Mouse (Mus musculus): ENCODE data around the gene Nacc2. TPM values are rescaled to one million over a fixed set of nuclear protein-coding genes. Genes with fewer than 3 reads are reported as not detected.

Nacc2 gene
- polyA plus RNA-seq, 1 experiment, result 15.0 TPM

- Histone ChIP-seq H3K36me3 (ENCODE audit: control insufficient read depth, insufficient read depth) (peaks cover 2% of the 10 kb centered on the region), H3K79me2 (ENCODE audit: control insufficient read depth, insufficient read depth) (no peaks in the 10 kb centered on the region), H3K4me3 (no peak overlapping the region), H3K27me3 (ENCODE audit: control insufficient read depth, insufficient read depth, insufficient read length) (no peaks in the 10 kb centered on the region), H3ac (ENCODE audit: control insufficient read depth, insufficient read length) (no peak overlapping the region), H3K4me2 (ENCODE audit: low read depth) (no peak overlapping the region)
- TF ChIP-seq POLR2AphosphoS2 (IDR thresholded peaks at IDR 0.05; ENCODE audit: insufficient read length, low read depth) (no peak), SRF (IDR thresholded peaks at IDR 0.05; ENCODE audit: control insufficient read depth, insufficient read length, low read depth) (no peak), USF1 (IDR thresholded peaks at IDR 0.05; ENCODE audit: low read depth) (no peak), E2F4 (IDR thresholded peaks at IDR 0.05; ENCODE audit: insufficient read depth) (no peak), MAX (IDR thresholded peaks at IDR 0.05; ENCODE audit: low read depth) (no peak), MYOD1 (IDR thresholded peaks at IDR 0.05; ENCODE audit: control insufficient read depth in 1 of 3, insufficient read length in 2 of 3, low read depth in 2 of 3) (no peak), MYOG (IDR thresholded peaks at IDR 0.05; ENCODE audit: control insufficient read depth in 1 of 3, insufficient read depth in 1 of 3, insufficient read length in 2 of 3, low read depth in 2 of 3) (no peak)
These were observed 60.1 kb downstream of the Nacc2 start for GRCm38 (mm10) chr2:26062742-26063427.

GRCm38 (mm10) chr2:26062241-26062640 lies 60.8 kb downstream of the Nacc2 start:
- Histone ChIP-seq H3ac (ENCODE audit: control insufficient read depth, insufficient read length) (no peak overlapping the region), H3K27me3 (ENCODE audit: control insufficient read depth, insufficient read depth, insufficient read length) (no peaks in the 10 kb centered on the region), H3K79me2 (ENCODE audit: control insufficient read depth, insufficient read depth) (no peaks in the 10 kb centered on the region), H3K4me3 (no peak overlapping the region), H3K36me3 (ENCODE audit: control insufficient read depth, insufficient read depth) (peaks cover 4% of the 10 kb centered on the region), H3K4me2 (ENCODE audit: low read depth) (no peak overlapping the region)
- TF ChIP-seq USF1 (IDR thresholded peaks at IDR 0.05; ENCODE audit: low read depth), result no peak
- TF ChIP-seq MYOD1 (IDR thresholded peaks at IDR 0.05; ENCODE audit: control insufficient read depth in 1 of 3, insufficient read length in 2 of 3, low read depth in 2 of 3), result no peak
- TF ChIP-seq TCF12 (IDR thresholded peaks at IDR 0.05; ENCODE audit: insufficient read depth, poor library complexity, severe bottlenecking), result no peak
- TF ChIP-seq TCF3 (IDR thresholded peaks at IDR 0.05; ENCODE audit: insufficient read length, low read depth), result no peak
- no peak for TF ChIP-seq POLR2AphosphoS2 (IDR thresholded peaks at IDR 0.05; ENCODE audit: insufficient read length, low read depth)
- TF ChIP-seq CEBPB (IDR thresholded peaks at IDR 0.05; ENCODE audit: insufficient read depth, poor library complexity, severe bottlenecking), result no peak
- TF ChIP-seq REST (IDR thresholded peaks at IDR 0.05; ENCODE audit: insufficient read depth, insufficient read length), result no peak
- no peak for TF ChIP-seq MYOG (IDR thresholded peaks at IDR 0.05; ENCODE audit: control insufficient read depth in 1 of 3, insufficient read depth in 1 of 3, insufficient read length in 2 of 3, low read depth in 2 of 3)
- no peak for TF ChIP-seq POLR2A (IDR thresholded peaks at IDR 0.05; ENCODE audit: insufficient read length, low read depth)
- TF ChIP-seq SRF (IDR thresholded peaks at IDR 0.05; ENCODE audit: control insufficient read depth, insufficient read length, low read depth), result no peak
- TF ChIP-seq MAX (IDR thresholded peaks at IDR 0.05; ENCODE audit: low read depth), result no peak
- no peak for TF ChIP-seq E2F4 (IDR thresholded peaks at IDR 0.05; ENCODE audit: insufficient read depth)

GRCm38 (mm10) chr2:26061018-26061666 lies 61.9 kb downstream of the Nacc2 start:
- TF ChIP-seq MYOG (IDR thresholded peaks at IDR 0.05; ENCODE audit: control insufficient read depth in 1 of 3, insufficient read depth in 1 of 3, insufficient read length in 2 of 3, low read depth in 2 of 3) (peak in 2 of 3 experiments; percentile 13 to 65), POLR2AphosphoS2 (IDR thresholded peaks at IDR 0.05; ENCODE audit: insufficient read length, low read depth) (no peak), E2F4 (IDR thresholded peaks at IDR 0.05; ENCODE audit: insufficient read depth) (no peak), MYOD1 (IDR thresholded peaks at IDR 0.05; ENCODE audit: control insufficient read depth in 1 of 3, insufficient read length in 2 of 3, low read depth in 2 of 3) (no peak)
- H3K36me3 ChIP-seq (ENCODE audit: control insufficient read depth, insufficient read depth), result peaks cover 4% of the 10 kb centered on the region

GRCm38 (mm10) chr2:26057053-26057452 lies 66.0 kb downstream of the Nacc2 start:
- no peaks in the 10 kb centered on the region for H3K27me3 ChIP-seq (ENCODE audit: control insufficient read depth, insufficient read depth, insufficient read length)
- no peak overlapping the region for H3K4me3 ChIP-seq
- H3K36me3 ChIP-seq (ENCODE audit: control insufficient read depth, insufficient read depth), result peaks cover 4% of the 10 kb centered on the region
- H3K79me2 ChIP-seq (ENCODE audit: control insufficient read depth, insufficient read depth), result no peaks in the 10 kb centered on the region
- no peak overlapping the region for H3K4me2 ChIP-seq (ENCODE audit: low read depth)
- TF ChIP-seq USF1 (IDR thresholded peaks at IDR 0.05; ENCODE audit: low read depth) (peak; percentile 22), POLR2AphosphoS2 (IDR thresholded peaks at IDR 0.05; ENCODE audit: insufficient read length, low read depth) (no peak)
- no peak overlapping the region for H3ac ChIP-seq (ENCODE audit: control insufficient read depth, insufficient read length)

More at GRCm38 (mm10) chr2:26061018-26061666, 61.9 kb downstream of the Nacc2 start:
- Histone ChIP-seq H3K79me2 (ENCODE audit: control insufficient read depth, insufficient read depth) (no peaks in the 10 kb centered on the region), H3K4me2 (ENCODE audit: low read depth) (no peak overlapping the region), H3K4me3 (no peak overlapping the region), H3K27me3 (ENCODE audit: control insufficient read depth, insufficient read depth, insufficient read length) (no peaks in the 10 kb centered on the region), H3ac (ENCODE audit: control insufficient read depth, insufficient read length) (no peak overlapping the region)

GRCm38 (mm10) chr2:26056226-26056625 lies 66.8 kb downstream of the Nacc2 start:
- Histone ChIP-seq H3K36me3 (ENCODE audit: control insufficient read depth, insufficient read depth) (peaks cover 4% of the 10 kb centered on the region), H3K4me2 (ENCODE audit: low read depth) (no peak overlapping the region), H3ac (ENCODE audit: control insufficient read depth, insufficient read length) (no peak overlapping the region), H3K79me2 (ENCODE audit: control insufficient read depth, insufficient read depth) (no peaks in the 10 kb centered on the region), H3K4me3 (no peak overlapping the region), H3K27me3 (ENCODE audit: control insufficient read depth, insufficient read depth, insufficient read length) (no peaks in the 10 kb centered on the region)
- TF ChIP-seq MYOD1 (IDR thresholded peaks at IDR 0.05; ENCODE audit: control insufficient read depth in 1 of 3, insufficient read length in 2 of 3, low read depth in 2 of 3) (no peak), E2F4 (IDR thresholded peaks at IDR 0.05; ENCODE audit: insufficient read depth) (no peak), TCF3 (IDR thresholded peaks at IDR 0.05; ENCODE audit: insufficient read length, low read depth) (no peak), REST (IDR thresholded peaks at IDR 0.05; ENCODE audit: insufficient read depth, insufficient read length) (no peak), SRF (IDR thresholded peaks at IDR 0.05; ENCODE audit: control insufficient read depth, insufficient read length, low read depth) (no peak), MAX (IDR thresholded peaks at IDR 0.05; ENCODE audit: low read depth) (no peak), MYOG (IDR thresholded peaks at IDR 0.05; ENCODE audit: control insufficient read depth in 1 of 3, insufficient read depth in 1 of 3, insufficient read length in 2 of 3, low read depth in 2 of 3) (no peak), USF1 (IDR thresholded peaks at IDR 0.05; ENCODE audit: low read depth) (no peak), TCF12 (IDR thresholded peaks at IDR 0.05; ENCODE audit: insufficient read depth, poor library complexity, severe bottlenecking) (no peak), POLR2AphosphoS2 (IDR thresholded peaks at IDR 0.05; ENCODE audit: insufficient read length, low read depth) (no peak), CEBPB (IDR thresholded peaks at IDR 0.05; ENCODE audit: insufficient read depth, poor library complexity, severe bottlenecking) (no peak), POLR2A (IDR thresholded peaks at IDR 0.05; ENCODE audit: insufficient read length, low read depth) (no peak)
